Mouse (Mus musculus): ENCODE results near the gene Crp.

GRCm38 (mm10) chr1:172685178-172685577, 12.7 kb upstream of the Crp start:
- TF ChIP-seq CTCF (IDR thresholded peaks at IDR 0.05; ENCODE audit: extremely low read depth, insufficient read length, insufficient replicate concordance, low read depth, low read length) (no peak), POLR2A (IDR thresholded peaks at IDR 0.05; ENCODE audit: low read depth, low read length) (no peak)
